Mouse (Mus musculus) heart, adult 2 months (tissue): Measurements from ENCODE around the gene Lipm.

Experiments
- CTCF ChIP-seq: fragments of 200-600 bp; IDR thresholded peaks from 2 replicates; pipeline ENCODE4 v1.8.1; 2022; ENCODE audit warnings: antibody characterized with exemption, mild to moderate bottlenecking, moderate library complexity
- POLR2A ChIP-seq: fragments of 200-500 bp; IDR thresholded peaks from 2 replicates; pipeline ENCODE4 v1.6.1; 2011; ENCODE audit warnings: mild to moderate bottlenecking, low read depth, low read length, control low read depth; ENCODE audit not compliant: insufficient read depth

GRCm38 (mm10) chr19:34064059-34064458 is 36.7 kb upstream of the Lipm start:
- TF ChIP-seq POLR2A (no peak), CTCF (no peak)
